Mouse (Mus musculus) urinary bladder, adult 18-20 months (tissue): ENCODE measurements around the gene Lcn6.
"Not testable (repeated sequence)": the region's sequence is repeated elsewhere in the genome, so short reads cannot be mapped to it uniquely, and the experiment has no call there.

Source experiments
- DNase-seq, 2 experiments: peaks; one replicate each; pipeline ENCODE4 v3.0.0; 2022; ENCODE audit warnings: low spot score in 2 of 2, mixed read lengths in 2 of 2

Lcn6 gene

DNA sequence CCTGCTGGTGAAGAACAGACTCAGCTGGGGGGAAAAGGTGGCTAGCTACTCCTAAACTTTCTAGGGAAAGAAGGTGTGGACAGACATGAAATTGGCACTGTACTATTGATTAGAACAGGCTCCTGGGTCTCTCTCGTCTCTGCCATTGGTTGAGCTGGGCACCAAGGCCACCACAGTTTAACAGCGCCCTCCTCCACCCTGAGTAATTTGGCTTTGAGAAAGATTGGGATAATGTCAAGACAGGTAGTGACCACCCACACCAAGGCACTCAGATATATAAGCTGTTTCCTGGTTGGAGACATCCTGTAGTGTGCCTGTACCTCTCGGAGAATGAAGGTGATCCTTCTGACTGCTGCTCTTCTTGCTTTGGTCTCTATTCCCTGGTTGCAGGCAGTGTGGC lies at the start of gene Lcn6:
Gene Lcn6 (plus strand): TSS at position 301 of the 400 bp plus-strand sequence.
- DNase-seq: no peak

DNA sequence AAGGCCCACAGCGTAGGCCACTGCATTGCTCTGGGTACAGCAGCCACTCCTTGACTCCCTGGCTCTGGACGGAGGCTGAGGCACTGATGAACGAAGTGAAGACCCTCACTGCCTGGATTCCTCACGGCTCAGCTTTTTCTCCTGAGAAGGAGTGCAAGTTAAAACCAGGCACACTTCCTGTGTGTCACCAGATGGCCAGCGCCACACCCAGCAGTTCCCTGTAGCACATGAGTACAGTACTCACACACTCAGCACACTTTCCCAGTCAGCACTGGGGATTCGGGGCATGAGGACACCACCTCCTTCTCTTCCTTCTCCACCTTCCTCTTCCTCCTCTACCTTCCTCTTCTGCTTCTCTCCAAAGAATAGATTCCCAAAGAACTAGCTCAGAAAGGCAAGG lies 48.8 kb upstream of the Lcn6 start, which contains the start of gene Fcna:
Gene Fcna (minus strand): TSS at position 220 of the 400 bp plus-strand sequence.
- DNase-seq: no peak

DNA sequence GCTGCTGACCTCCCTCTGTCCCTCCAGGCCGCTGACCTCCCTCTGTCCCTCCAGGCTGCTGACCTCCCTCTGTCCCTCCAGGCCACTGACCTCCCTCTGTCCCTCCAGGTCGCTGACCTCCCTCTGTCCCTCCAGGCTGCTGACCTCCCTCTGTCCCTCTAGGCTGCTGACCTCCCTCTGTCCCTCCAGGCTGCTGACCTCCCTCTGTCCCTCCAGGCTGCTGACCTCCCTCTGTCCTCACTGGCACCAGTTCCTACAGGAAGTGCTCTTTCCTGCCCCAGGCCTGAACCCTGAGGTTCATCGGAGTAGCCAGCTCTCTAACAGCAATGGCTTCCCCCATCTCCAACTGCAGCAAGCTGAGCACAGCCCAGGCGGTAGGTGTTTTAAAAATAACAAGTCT lies 47.8 kb upstream of the Lcn6 start:
- no peak for DNase-seq

DNA sequence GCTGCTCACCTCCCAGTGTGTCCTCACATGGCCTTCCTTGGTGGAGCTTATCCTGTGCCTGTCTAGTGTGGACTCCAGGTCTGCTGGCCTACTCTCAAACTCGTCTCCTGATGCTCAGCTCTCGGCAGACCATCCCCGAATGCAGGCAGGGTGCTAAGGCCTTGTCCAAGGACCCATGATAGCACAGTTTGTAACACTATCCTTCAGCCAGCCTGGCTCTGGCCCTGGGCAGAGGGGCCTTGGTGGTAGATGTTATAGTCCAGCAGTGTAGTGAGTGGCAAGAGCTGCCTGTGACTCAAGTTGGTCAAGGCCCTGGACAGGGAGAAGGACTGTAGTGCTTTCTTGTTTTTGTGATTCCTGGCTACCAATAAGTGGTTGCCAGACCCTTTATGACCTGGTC lies 43.0 kb upstream of the Lcn6 start:
- DNase-seq: no peak

- DNase-seq: no peak
Observed at GRCm38 (mm10) chr2:25634046-25634445, 42.5 kb upstream of the Lcn6 start.

- no peak for DNase-seq
Observed at GRCm38 (mm10) chr2:25639890-25640289, 36.7 kb upstream of the Lcn6 start.

GRCm38 (mm10) chr2:25652902-25653301 lies 23.7 kb upstream of the Lcn6 start, which contains the start of gene Lcn8:
TSS of gene Lcn8 (plus strand) at chr2:25653120.
- DNase-seq: no peak

- DNase-seq: no peak
Observed at GRCm38 (mm10) chr2:25654502-25654901, 22.1 kb upstream of the Lcn6 start.

DNA sequence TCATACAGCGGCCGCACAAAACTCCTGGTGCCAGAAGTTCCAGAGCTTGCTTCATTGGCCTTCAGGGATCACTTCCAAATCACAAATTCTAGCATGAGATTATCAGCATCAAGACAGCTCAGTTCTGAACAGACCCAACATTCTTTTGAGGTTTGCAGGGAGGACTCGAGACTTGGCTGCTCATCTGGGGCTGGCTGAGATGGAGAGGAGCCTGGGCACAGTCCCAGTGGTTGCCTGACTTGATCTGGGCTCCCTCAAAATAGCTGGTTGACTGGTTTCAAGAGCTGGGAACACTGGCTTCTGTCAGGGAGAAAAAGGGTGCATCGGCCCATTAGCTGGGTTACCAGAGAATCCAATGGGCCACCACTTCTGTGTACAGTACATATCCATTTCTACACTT lies 19.9 kb upstream of the Lcn6 start:
- no peak for DNase-seq

- DNase-seq: no peak
Observed at GRCm38 (mm10) chr2:25657246-25657645, 19.3 kb upstream of the Lcn6 start.

DNA sequence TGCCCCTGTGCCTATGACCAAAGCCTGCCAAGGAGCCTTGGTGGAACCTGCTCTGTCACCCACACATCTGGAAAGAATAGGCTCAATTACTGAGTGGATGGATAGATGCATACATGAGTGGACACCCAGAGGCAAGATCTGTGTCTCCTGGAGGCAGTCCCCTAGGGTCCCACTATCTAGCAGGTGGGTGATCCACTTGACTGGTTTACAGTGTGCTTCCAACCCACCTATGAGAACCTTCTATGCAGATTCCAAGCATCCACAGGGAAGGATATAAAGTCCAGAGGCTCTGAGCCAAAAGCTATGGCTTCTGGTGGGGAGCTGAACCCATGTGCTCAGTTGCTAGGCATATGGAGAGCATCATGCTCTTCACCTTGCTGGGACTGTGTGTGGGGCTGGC lies 18.9 kb upstream of the Lcn6 start, which contains the start of gene Lcn5:
Gene Lcn5 (plus strand): TSS at position 301 of the 400 bp plus-strand sequence.
- DNase-seq: no peak

- no peak for DNase-seq
Observed at GRCm38 (mm10) chr2:25660279-25660678, 16.3 kb upstream of the Lcn6 start.

DNA sequence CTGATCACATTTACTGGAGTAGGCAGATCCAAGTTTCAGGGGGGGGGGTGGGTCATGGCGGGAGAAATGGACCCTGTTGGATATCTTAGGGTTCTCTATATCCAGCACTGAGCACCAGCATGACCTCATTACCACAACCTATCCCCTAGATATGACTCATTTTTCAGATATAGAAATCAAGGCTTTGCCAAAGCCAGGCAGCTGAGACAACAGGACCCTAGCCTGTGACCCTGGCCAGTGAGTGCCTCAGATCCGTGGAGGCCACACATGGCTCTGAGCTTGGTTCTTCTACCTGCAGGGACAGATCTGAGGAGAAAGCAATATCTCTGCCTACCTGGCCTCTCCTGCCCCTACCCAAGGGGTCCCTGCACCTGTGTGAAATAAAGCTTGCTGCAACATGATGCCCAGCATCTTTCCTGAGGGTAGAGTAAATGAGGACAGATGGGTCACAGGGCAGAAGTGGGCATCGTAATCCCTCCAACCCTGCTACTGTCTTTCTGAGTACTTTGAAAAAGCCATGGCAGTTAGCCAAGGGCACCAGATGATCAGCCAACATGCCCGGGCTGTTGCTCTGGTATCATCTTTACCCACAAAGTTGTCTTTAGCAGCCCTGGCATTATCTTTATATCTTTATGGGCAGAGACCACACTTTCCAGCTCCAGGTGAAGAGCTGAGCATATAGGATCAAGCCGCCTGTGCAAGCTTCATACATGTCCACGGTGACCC lies 15.2 kb upstream of the Lcn6 start:
- DNase-seq: no peak

DNA sequence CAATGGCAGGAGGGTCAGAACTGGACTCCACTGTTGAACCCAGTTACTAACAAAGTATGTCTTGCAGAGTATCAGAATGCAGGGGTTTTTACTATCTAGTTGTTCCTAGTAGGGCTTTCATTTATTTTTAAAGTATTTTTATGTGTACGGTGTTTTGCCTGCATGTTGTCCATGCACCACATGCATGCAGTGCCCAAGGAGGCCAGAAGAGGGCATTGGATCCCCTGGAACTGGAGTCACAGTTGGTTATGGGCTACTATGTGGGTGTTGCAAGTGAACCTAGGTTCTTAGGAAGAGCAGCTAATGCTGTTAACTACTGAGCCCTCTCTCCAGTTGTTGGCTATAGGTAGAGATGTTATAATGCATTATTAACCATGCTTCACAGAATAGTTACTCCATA lies 13.1 kb upstream of the Lcn6 start:
- peak; percentile 39 to 65 for DNase-seq

- no peak for DNase-seq
Observed at GRCm38 (mm10) chr2:25664125-25664524, 12.5 kb upstream of the Lcn6 start.

DNA sequence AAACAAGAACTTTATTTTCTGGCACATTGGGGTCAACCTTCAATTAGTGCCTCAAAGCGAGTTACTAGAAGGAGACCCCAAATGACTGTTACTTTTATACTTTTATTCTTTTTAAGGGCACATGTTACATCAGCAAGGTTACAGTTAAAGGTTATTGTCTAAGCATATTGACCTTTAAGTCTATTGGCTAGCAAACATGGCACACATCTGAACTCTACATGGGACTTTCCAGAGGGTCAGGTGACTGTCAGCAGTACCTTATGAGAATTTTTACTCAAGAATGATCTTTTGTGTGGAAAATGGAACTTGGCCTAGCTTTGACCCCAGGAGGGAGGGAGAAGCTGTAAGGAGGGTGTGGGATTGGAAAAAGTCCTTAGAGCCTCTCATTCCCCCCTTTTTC lies 10.1 kb upstream of the Lcn6 start:
- DNase-seq: no peak

GRCm38 (mm10) chr2:25679559-25679958 lies 3.0 kb downstream of the Lcn6 start:
- no peak for DNase-seq

DNA sequence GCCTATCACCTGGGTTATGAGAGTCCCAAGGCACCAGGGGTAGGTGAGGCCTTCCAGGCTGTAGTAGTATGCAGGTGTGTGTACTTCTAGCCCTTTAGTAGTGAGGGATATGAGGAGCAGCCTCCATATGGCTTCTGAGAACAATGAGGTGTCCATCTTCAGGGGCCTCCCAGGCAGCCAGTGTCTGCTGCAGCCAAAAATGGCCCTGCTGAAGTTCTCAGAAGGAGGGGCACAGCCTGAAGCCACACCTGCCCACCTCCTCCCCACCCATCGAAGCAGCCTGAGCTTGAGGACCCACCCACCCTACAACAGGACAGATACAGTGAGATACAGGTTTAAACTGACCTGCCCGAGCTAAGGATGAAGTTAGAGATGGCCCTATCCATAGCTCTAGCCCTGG lies 5.8 kb downstream of the Lcn6 start, which contains the start of gene Lcn10:
Gene Lcn10 (plus strand): TSS at position 301 of the 400 bp plus-strand sequence.
- DNase-seq: no peak

- no peak for DNase-seq
Observed at GRCm38 (mm10) chr2:25686941-25687340, 10.4 kb downstream of the Lcn6 start.

- peak; percentile 20 to 57 for DNase-seq
Observed at GRCm38 (mm10) chr2:25694605-25695004, 18.0 kb downstream of the Lcn6 start.

DNA sequence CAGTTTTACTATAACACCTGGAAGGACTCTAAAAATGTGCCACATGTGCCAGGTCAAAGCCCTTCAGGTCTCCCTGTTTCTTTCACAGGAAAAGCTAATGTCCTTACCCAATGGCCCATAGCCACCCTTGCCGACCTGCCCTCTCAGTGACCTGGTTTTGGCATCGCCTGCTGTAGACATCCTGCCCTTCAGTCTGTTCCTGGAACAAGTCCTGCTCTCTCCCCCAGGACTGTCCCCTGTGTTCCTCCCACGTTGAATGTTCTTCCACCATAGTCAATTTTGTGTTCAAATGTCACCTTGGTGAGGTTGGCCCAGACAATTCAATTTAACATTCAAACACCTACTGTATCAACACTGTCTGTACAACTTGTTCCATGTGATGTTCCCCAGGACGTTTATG lies 20.4 kb downstream of the Lcn6 start:
- no peak for DNase-seq

GRCm38 (mm10) chr2:25698696-25699095 lies 22.1 kb downstream of the Lcn6 start:
- no peak for DNase-seq

GRCm38 (mm10) chr2:25699743-25700142 lies 23.2 kb downstream of the Lcn6 start, which contains the start of gene Obp2a:
TSS of gene Obp2a (plus strand) at chr2:25700043.
- not testable (repeated sequence) for DNase-seq

GRCm38 (mm10) chr2:25701001-25701400 lies 24.4 kb downstream of the Lcn6 start:
- no peak for DNase-seq
